Mouse (Mus musculus): Measurements from ENCODE around the gene Clstn2. TPM values are rescaled to one million over a fixed set of nuclear protein-coding genes. Genes with fewer than 3 reads are reported as not detected.
A peak's percentile ranks its signal among the peaks of the same experiment; 100 is the strongest.

Gene Clstn2
- polyA plus RNA-seq, 1 experiment from 2014 or later: 17.0 TPM

GRCm38 (mm10) chr9:97763048-97763447 lies 269.9 kb downstream of the Clstn2 start:
- H3K36me3 ChIP-seq: no peaks in the 10 kb centered on the region
- 81% methylated on average over 4 of the region's 4 CpGs for WGBS
- H3K9ac ChIP-seq: no peak overlapping the region
- peaks cover 11% of the 10 kb centered on the region for H3K4me1 ChIP-seq (replicated peaks)
- no peak overlapping the region for H3K4me2 ChIP-seq
- H3K27me3 ChIP-seq: no peaks in the 10 kb centered on the region
- no peaks in the 10 kb centered on the region for H3K9me3 ChIP-seq
- no peak for ATAC-seq (ENCODE audit: low read depth)
- H3K27ac ChIP-seq (replicated peaks): no peak overlapping the region
- H3K4me3 ChIP-seq: no peak overlapping the region

DNA sequence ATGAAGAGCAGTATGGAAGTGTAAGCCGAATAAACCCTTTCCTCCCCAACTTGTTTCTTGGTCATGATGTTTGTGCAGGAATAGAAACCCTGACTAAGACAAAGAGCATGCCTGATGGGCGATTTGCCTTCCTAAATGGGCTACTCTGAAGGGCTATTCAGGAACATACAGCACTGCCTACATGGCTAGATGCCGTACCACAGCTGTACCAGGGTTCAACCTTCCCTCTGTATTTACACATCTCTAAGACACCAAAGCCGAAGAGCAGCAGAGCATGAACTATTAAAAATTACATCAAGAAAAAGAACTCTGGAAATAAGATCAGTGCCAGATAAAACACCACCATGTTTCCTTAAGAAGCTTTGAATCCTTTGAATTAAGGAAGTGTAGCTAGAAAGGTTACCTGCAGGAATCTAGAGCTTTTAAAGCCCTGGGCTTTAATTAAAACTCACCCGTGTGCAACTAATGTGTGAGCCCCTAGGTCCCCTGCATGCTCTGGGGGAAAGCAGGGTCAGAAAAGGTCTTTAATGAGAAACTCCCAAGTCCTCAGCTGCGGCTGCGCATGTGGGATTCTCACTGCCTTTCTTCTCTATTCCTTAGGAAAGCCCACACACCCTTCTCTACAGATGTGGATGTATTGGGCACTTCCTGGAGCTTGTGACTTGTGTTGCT lies 277.2 kb downstream of the Clstn2 start:
- Histone ChIP-seq H3K27me3 (no peaks in the 10 kb centered on the region), H3K9ac (no peak overlapping the region), H3K36me3 (no peaks in the 10 kb centered on the region), H3K4me1 (replicated peaks) (no peaks in the 10 kb centered on the region), H3K4me3 (no peak overlapping the region), H3K27ac (replicated peaks) (no peak overlapping the region), H3K4me2 (no peak overlapping the region), H3K9me3 (no peaks in the 10 kb centered on the region)
- WGBS: 77% methylated on average over 7 of the region's 7 CpGs
- no peak for ATAC-seq (ENCODE audit: low read depth)

DNA sequence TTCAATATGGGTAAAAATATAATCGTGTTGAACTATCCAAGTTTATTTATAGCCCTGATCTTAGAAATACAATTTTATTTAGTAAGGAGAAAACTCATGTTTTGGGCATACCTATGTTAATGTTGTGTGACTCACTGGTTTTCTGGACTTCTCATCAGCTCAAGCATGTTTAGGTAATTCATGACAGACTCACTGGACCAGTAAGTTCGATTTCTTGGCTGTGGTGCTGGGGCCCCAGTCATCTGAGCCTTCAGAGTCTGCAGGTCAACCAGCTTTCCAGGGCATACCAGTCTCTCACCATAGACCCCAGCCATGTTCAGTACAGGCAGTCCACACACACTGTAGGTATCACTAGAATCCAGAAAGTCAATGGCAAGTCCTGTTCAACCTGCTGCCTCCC lies 279.3 kb downstream of the Clstn2 start:
- H3K36me3 ChIP-seq: no peaks in the 10 kb centered on the region
- H3K9ac ChIP-seq: no peak overlapping the region
- H3K27me3 ChIP-seq: no peaks in the 10 kb centered on the region
- no peaks in the 10 kb centered on the region for H3K4me1 ChIP-seq (replicated peaks)
- no peak overlapping the region for H3K27ac ChIP-seq (replicated peaks)
- no peaks in the 10 kb centered on the region for H3K9me3 ChIP-seq
- no peak for ATAC-seq (ENCODE audit: low read depth)
- WGBS: 77% methylated on average over 2 of the region's 2 CpGs
- H3K4me2 ChIP-seq: no peak overlapping the region
- no peak overlapping the region for H3K4me3 ChIP-seq

- Histone ChIP-seq H3K27me3 (no peaks in the 10 kb centered on the region), H3K9me3 (no peaks in the 10 kb centered on the region), H3K4me3 (no peak overlapping the region), H3K9ac (no peak overlapping the region), H3K4me2 (no peak overlapping the region), H3K27ac (replicated peaks) (no peak overlapping the region), H3K4me1 (replicated peaks) (no peaks in the 10 kb centered on the region), H3K36me3 (no peaks in the 10 kb centered on the region)
- ATAC-seq (ENCODE audit: low read depth): no peak
- 71% methylated on average over 2 of the region's 2 CpGs for WGBS
Observed at GRCm38 (mm10) chr9:97746574-97746973, 286.4 kb downstream of the Clstn2 start.

DNA sequence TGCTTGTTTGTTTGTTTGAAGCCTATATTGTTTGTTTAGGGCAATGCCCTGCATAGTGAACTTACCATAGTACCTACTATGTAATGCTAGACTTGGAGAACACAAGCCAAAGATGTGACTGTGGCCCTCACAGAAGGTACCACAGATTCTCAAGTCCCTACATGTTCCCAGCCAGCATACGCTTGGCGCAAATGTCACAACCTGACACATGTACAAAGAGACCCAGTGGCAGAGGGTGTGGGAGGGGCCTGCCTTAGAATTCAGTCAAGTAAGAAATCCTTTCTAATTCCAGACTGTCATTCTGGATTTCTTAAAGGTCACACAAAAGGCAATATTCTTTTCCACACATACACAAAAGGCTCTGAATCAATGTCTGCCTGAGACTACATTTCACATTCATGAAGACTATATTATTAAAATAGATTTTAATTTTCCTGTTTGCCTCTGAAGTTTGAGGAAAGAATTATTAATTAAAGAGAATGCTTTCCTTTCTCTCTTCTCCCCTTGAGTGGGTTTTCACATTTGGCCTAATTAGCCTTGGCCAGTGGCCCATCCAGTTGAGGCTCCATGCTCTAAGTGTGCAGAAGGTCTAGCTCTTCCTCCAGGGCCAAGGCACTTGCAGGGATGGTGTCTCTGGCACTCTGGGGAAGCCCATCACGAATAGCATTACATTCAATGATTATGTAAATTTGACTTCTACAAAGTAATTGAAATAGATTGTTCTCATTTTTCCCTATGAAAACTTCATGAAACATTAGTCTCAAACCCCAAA lies 305.1 kb downstream of the Clstn2 start:
- H3K27ac ChIP-seq (replicated peaks): no peak overlapping the region
- no peaks in the 10 kb centered on the region for H3K27me3 ChIP-seq
- no peak overlapping the region for H3K4me2 ChIP-seq
- 74% methylated on average over 3 of the region's 3 CpGs for WGBS
- H3K4me3 ChIP-seq: no peak overlapping the region
- no peaks in the 10 kb centered on the region for H3K36me3 ChIP-seq
- H3K4me1 ChIP-seq (replicated peaks): peaks cover 5% of the 10 kb centered on the region; the same call in 1 of the 2 replicates
- no peaks in the 10 kb centered on the region for H3K9me3 ChIP-seq
- no peak for ATAC-seq (ENCODE audit: low read depth)
- no peak overlapping the region for H3K9ac ChIP-seq

DNA sequence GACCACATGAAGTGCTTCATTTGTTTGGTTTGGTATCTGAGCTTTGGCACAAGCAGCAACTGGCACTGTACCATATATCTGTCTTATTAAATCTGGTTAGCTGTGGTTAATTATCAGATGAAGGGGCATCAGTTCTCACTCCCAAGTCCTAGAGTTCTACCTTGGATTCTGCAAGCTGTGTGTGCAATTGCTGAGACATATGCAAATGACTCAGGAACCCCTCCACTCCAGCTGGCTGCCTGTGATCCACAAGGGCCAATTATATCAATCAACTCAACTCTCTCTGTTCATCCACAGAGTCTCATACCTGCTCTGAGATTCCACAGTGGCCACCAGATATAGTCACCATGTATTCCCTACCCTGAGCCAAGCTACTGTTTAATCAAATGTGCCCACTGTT lies 315.3 kb downstream of the Clstn2 start:
- Histone ChIP-seq H3K4me3 (no peak overlapping the region), H3K4me1 (replicated peaks) (0 out of 2 replicates have a peak, but pooled peaks cover 9% of the 10 kb centered on the region), H3K4me2 (no peak overlapping the region), H3K27me3 (no peaks in the 10 kb centered on the region), H3K36me3 (no peaks in the 10 kb centered on the region), H3K9me3 (no peaks in the 10 kb centered on the region), H3K27ac (replicated peaks) (no peak overlapping the region), H3K9ac (no peak overlapping the region)
- ATAC-seq (ENCODE audit: low read depth): no peak

DNA sequence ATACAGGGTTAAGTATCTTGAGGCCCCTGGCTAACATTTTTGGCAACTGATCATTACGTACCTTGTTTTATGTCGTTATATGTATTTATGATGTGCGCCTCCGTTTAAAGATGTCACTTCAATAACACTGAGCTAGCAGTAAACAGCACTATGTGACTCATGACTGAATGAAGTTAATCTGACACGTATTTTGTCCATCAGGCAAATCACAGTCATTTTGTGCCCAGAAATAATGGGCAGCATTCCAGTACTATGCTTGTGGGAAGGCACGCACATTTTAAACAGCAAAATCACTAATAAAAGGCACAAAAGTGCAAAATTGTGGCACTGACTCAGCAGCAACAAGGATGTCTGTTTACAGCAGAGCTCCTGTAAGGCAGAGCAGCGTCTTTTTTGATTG lies 316.0 kb downstream of the Clstn2 start:
- no peaks in the 10 kb centered on the region for H3K27me3 ChIP-seq
- H3K4me2 ChIP-seq: no peak overlapping the region
- 76% methylated on average over 7 of the region's 7 CpGs for WGBS
- H3K4me1 ChIP-seq (replicated peaks): 0 out of 2 replicates have a peak, but pooled peaks cover 4% of the 10 kb centered on the region
- H3K4me3 ChIP-seq: no peak overlapping the region
- no peaks in the 10 kb centered on the region for H3K9me3 ChIP-seq
- no peak for ATAC-seq (ENCODE audit: low read depth)
- no peaks in the 10 kb centered on the region for H3K36me3 ChIP-seq
- no peak overlapping the region for H3K9ac ChIP-seq
- no peak overlapping the region for H3K27ac ChIP-seq (replicated peaks)

GRCm38 (mm10) chr9:97712888-97713287 lies 320.1 kb downstream of the Clstn2 start:
- Histone ChIP-seq H3K4me3 (no peak overlapping the region), H3K36me3 (no peaks in the 10 kb centered on the region), H3K4me1 (replicated peaks) (0 out of 2 replicates have a peak, but pooled peaks cover 4% of the 10 kb centered on the region), H3K27me3 (no peaks in the 10 kb centered on the region), H3K9me3 (no peaks in the 10 kb centered on the region), H3K9ac (no peak overlapping the region), H3K27ac (replicated peaks) (no peak overlapping the region), H3K4me2 (no peak overlapping the region)
- WGBS: 88% methylated on average over 3 of the region's 3 CpGs
- ATAC-seq (ENCODE audit: low read depth): no peak

DNA sequence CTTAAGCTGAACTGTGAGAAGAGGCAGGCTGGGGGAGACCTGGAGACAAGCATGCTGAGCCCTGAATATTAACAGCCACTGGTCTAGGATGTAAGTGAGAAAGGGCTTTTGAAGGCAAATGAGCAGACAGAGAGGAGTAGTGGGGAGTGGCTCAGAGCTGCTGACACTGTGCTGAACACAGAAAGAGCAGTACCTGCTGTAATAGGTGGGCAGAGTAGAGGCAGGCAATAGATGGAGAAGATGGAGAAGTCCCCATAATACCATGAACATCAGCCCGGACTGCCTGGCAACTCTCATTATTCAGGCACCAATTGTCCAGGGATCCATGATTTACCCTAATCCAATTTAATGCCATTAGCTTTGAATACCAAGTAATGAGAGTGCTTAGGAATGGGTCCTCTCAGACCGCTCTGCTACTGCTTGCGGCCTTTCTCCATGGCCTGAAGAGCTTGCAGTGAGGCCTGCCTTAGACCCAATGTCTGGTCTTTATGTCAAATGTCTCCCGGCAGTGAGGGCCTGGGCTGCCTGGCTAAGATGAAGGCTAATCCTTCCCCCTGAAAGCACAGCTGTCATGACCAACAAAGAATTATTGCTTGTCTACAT lies 329.0 kb downstream of the Clstn2 start:
- H3K27ac ChIP-seq (replicated peaks): peak overlapping the region; percentile 59
- ATAC-seq (ENCODE audit: low read depth): no peak
- no peak overlapping the region for H3K9ac ChIP-seq
- no peak overlapping the region for H3K4me2 ChIP-seq
- H3K4me1 ChIP-seq (replicated peaks): peaks cover 21% of the 10 kb centered on the region
- no peak overlapping the region for H3K4me3 ChIP-seq
- WGBS: 34% methylated on average over 4 of the region's 4 CpGs
- H3K36me3 ChIP-seq: no peaks in the 10 kb centered on the region
- no peaks in the 10 kb centered on the region for H3K27me3 ChIP-seq
- H3K9me3 ChIP-seq: no peaks in the 10 kb centered on the region

GRCm38 (mm10) chr9:97702989-97703388 lies 330.0 kb downstream of the Clstn2 start:
- no peak overlapping the region for H3K27ac ChIP-seq (replicated peaks)

DNA sequence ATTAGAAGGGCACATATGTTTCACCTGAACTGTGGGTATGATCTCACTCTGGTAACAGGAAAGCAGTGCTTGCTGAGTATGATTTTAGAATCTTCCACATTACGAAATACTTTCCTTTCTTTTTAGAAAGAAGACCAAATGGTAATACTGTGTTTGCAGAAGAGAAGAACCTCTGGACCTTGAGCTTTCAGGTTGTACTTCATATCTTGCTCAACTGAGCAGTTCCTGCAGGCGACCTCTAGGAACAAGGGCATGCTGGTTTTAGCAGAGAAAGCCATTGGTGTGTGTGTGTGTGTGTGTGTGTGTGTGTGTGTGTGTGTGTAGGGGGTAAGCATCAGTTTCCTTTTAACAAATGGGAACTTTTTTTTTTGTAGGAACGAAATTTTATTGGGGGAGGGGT lies 333.0 kb downstream of the Clstn2 start:
- 92% methylated on average over 3 of the region's 3 CpGs for WGBS
- H3K36me3 ChIP-seq: no peaks in the 10 kb centered on the region
- no peak overlapping the region for H3K27ac ChIP-seq (replicated peaks)
- peaks cover 21% of the 10 kb centered on the region for H3K4me1 ChIP-seq (replicated peaks)
- no peak overlapping the region for H3K4me2 ChIP-seq
- H3K4me3 ChIP-seq: no peak overlapping the region
- H3K27me3 ChIP-seq: no peaks in the 10 kb centered on the region
- H3K9ac ChIP-seq: no peak overlapping the region
- no peak for ATAC-seq (ENCODE audit: low read depth)
- H3K9me3 ChIP-seq: no peaks in the 10 kb centered on the region

More at GRCm38 (mm10) chr9:97702989-97703388, 330.0 kb downstream of the Clstn2 start:
- Histone ChIP-seq H3K4me1 (replicated peaks) (peaks cover 21% of the 10 kb centered on the region), H3K9me3 (no peaks in the 10 kb centered on the region), H3K9ac (no peak overlapping the region), H3K4me3 (no peak overlapping the region), H3K36me3 (no peaks in the 10 kb centered on the region), H3K4me2 (no peak overlapping the region), H3K27me3 (no peaks in the 10 kb centered on the region)
- ATAC-seq (ENCODE audit: low read depth): peak; percentile 19; the same call in 1 of the 2 replicates
- WGBS: 60% methylated on average over 2 of the region's 2 CpGs

DNA sequence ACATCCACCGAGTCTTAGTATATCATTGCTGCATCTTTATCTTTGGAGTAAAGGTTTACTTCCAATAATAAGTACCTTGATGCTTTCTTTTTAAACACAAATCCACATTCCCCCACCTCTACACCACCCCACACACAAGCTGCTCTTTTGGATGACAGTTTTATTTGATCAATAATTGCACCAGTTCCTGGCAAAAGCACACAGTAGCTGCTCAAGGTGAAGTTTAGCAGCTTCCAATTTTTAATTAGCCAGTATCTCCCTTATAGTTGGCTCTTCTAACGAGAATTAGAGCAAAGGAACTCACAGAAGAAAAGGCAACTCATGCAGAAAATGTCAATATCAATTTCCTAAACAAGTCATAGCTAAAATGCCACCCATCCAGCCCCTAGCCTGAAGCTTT lies 334.0 kb downstream of the Clstn2 start:
- Histone ChIP-seq H3K9me3 (no peaks in the 10 kb centered on the region), H3K36me3 (no peaks in the 10 kb centered on the region), H3K27me3 (no peaks in the 10 kb centered on the region), H3K4me3 (no peak overlapping the region), H3K4me1 (replicated peaks) (peaks cover 13% of the 10 kb centered on the region), H3K27ac (replicated peaks) (no peak overlapping the region), H3K4me2 (no peak overlapping the region), H3K9ac (no peak overlapping the region)
- no peak for ATAC-seq (ENCODE audit: low read depth)
- WGBS: 76% methylated on average over 2 of the region's 2 CpGs

Measured in neural tube, embryonic 13.5 days (tissue).